Mouse (Mus musculus) thymus, adult 2 months (tissue): Measurements from ENCODE around the gene Ephx3.

ENCODE experiments used
- CTCF ChIP-seq: fragments of 200-500 bp; IDR thresholded peaks from 2 replicates; pipeline ENCODE4 v1.5.1; 2012; ENCODE audit warnings: mild to moderate bottlenecking, control low read depth, low read length, moderate library complexity, borderline replicate concordance; ENCODE audit not compliant: control insufficient read depth, poor library complexity, insufficient read depth; ENCODE audit errors: extremely low read depth
- POLR2A ChIP-seq: fragments of 200-500 bp; IDR thresholded peaks from 2 replicates; pipeline ENCODE4 v1.6.1; 2012; ENCODE audit warnings: mild to moderate bottlenecking, low read length, control low read depth, moderate library complexity; ENCODE audit not compliant: control insufficient read depth, poor library complexity, insufficient read depth; ENCODE audit errors: extremely low read depth

GRCm38 (mm10) chr17:32229256-32229655 lies 39.9 kb upstream of the Ephx3 start:
- TF ChIP-seq POLR2A (no peak), CTCF (no peak)
